Mouse (Mus musculus) ES-CJ7 (cell line): Measurements from ENCODE around the gene Rasgrp1.

Source experiments
- DNase-seq: peaks from one replicate; pipeline ENCODE4 v3.0.0; 2011; ENCODE audit warnings: low read depth, low spot score

Gene Rasgrp1

GRCm38 (mm10) chr2:117342547-117343239 is at the start of gene Rasgrp1:
TSS of gene Rasgrp1 (minus strand) at chr2:117343001.
- peak; percentile 22 for DNase-seq

DNA sequence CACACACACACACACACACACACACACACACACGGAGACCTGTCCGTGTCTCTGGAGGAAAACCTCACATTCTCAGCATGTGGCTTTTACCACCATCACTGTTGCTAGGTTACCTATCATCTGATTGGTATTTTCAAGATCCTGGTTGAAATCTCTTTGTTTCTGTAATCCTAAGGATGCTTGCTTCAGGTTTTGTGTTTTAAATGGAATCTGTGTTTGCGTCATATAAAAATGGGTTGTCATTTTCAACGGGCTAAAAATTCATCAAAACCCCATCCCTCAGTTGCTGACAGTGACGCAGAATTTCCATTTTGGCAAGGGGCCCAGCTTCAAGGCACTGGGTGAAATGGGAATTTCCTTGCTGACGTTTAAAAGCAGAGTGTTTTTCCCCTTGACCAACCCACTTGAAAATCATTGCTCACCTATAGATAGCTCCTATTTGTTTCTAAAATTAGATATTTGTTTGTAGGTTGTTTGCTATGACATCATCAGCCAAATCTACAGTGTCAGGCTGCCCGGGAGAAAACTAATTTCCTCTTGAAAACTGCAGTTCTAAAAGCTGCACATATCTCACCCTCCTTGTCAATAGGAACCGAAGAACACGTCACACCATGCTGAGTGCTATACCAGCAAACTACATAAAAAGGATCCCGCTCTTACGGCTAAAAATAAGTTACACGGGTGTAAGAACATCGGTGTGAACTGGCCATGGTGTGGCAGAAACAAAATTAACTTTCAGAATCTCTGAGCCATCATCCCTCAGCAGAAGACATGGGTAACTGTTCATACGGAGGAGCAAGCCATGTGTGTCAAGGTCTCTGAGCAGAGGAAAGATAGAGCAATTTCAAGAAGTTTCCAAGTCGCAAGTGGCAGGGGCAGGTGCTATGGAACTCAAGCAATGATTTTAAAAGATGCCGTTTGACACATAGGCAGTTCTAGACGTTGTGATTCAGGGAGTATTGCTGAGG is 47.4 kb upstream of the Rasgrp1 start:
- DNase-seq, result no peak

GRCm38 (mm10) chr2:117389460-117389859 is 46.7 kb upstream of the Rasgrp1 start:
- DNase-seq, result no peak

- DNase-seq, result no peak
Observed at GRCm38 (mm10) chr2:117388121-117388520, 45.3 kb upstream of the Rasgrp1 start.

GRCm38 (mm10) chr2:117386981-117387705 is 44.3 kb upstream of the Rasgrp1 start:
- DNase-seq, result no peak

- DNase-seq, result no peak
Observed at GRCm38 (mm10) chr2:117386036-117386590, 43.3 kb upstream of the Rasgrp1 start.

DNA sequence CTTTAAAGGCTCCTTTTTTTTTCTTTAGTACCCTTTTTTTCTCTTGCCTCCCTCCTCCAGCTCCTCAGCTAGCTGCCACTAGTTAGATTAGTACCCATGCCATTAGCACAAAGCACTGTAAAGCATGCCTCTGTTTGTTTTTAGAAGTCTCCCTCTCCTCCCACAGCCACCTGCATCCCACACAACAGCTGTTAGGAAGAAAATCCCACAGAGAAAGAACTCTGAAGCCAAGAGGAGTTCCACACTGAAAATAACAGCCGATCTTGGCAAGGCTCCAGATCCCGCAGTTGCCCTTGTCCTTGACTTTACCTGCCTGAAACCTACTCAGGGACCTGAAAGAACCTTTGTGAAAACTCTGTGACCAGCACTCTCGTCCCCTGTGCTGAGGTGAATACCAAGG is 38.5 kb upstream of the Rasgrp1 start:
- no peak for DNase-seq

DNA sequence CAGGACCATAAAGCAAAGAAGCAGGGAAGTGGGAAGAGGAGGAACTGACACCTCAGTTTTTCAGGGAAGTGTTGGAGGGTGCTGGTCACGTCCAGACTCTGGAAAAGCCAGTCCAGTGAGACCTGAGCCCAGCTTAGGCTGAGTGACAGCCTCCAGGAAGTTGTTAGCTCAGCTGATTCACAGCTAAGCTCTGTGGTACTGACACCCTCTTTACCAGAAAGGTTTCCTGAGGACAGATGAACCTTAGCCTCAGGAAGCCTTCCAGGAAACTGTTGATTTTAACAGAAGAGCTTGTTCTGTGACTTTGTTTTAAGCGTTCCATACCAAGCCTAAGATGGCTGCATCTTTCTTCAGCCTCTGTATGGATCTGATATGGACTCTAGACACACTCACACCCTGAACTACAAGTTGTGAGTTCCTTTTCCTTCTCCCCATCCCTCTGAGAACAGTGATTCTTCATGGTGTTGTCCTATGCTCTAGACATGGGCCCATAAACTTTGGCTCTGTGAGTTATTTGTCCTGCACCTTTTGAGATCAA is 31.6 kb upstream of the Rasgrp1 start:
- DNase-seq, result no peak

DNA sequence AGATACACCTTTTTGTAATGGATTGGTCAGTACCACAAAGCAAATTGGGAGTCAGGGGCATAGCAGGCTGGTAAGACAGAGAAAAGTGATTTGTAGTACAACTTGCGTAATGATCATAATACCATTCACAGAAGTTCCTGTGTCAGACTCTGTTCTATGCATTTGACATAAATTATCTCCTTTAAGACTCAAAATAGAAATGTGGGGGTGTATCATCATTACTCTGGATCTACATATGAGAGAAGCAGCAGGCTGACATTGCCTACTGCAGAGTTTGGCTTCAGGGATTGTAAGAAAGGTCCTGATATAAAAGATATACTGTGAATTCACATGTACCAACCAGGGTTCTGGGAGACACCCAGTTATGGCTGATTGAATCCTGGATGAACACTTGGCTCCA is 28.9 kb upstream of the Rasgrp1 start:
- DNase-seq, result no peak

DNA sequence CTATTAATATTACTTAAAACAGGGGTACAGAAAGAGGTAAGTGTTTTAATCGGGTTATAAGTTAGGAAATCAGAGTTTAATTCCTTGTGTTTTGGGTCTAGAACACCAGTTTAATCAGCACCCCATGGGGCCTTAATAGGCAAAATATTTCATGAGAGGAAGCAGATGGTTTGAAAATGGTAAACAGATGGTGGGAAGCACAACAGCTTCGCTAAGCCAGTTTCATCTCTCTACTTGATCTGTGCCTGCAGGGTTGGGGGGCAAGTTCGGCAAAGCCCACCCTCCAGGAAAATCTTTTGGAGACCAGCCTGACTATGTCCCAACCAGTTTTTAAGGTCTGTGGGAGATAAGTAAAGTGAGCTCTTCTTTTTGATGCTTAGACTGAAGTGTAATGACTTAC is 23.7 kb upstream of the Rasgrp1 start:
- DNase-seq, result no peak

- DNase-seq, result no peak
Observed at GRCm38 (mm10) chr2:117364056-117364455, 21.3 kb upstream of the Rasgrp1 start.

DNA sequence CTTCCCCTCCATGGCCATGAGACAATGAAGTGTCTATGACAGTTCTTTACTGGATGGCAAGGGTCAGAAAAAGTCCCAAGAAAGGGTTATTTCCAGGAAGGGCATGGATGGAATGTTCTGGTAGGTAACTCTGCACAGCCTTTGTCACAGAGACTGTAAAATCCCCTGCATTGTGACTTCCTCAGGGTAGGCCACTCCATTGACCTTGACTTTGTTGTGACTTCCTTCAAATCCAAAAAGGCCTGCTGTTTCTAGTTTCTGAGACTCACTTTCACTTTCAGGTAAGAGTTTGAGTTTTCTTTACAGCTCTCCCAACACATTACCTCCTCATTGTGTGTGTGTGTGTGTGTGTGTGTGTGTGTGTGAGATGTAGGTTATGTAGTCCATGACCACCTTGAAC is 15.1 kb upstream of the Rasgrp1 start:
- DNase-seq, result no peak

- DNase-seq, result no peak
Observed at GRCm38 (mm10) chr2:117352305-117353123, 9.7 kb upstream of the Rasgrp1 start.

DNA sequence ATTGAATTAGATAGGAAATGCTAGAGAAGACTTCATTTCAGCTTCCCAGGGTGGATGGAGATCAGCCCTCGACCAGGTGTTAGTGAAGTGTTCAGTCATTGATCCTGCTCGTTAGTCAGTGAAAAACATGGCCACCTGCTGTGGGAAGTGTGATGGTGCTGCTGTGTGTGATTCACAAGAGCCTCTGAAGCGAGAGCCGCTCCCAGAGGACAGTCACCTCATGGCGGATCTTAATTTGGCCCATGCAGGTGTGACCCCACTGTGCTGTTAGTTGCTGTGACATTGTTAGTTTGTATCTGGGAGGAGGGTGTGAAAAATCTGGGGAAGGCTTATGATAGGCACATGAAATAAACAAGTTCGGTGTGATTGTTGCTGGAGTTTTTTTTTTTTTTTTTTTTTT is 7.3 kb upstream of the Rasgrp1 start:
- DNase-seq, result peak; percentile 10

- peak; percentile 52 for DNase-seq
Observed at GRCm38 (mm10) chr2:117343240-117343624, 431 bp upstream of the Rasgrp1 start.

GRCm38 (mm10) chr2:117342090-117342546 is 683 bp downstream of the Rasgrp1 start:
- DNase-seq, result peak; percentile 62

GRCm38 (mm10) chr2:117338501-117338900 is 4.3 kb downstream of the Rasgrp1 start:
- DNase-seq, result peak; percentile 75

DNA sequence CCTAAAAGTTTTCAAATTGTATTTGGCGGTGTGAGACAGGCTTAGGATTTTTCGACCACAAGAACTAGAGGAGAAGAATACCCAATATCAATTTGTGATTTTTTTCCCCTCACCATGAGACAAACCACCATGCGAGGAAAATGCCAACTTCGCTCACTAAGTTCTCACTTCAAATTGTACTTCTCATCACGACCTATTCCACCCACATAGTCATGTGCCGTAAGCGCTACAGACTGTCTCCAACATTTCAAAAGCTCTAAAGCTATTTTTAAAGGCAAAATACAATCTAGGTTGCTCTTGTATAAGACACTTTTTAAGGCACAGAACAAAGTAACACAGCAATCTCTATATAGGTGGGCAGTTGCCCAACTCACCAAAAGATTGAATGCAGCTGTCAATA is 4.9 kb downstream of the Rasgrp1 start:
- no peak for DNase-seq

GRCm38 (mm10) chr2:117336946-117337665 is 5.7 kb downstream of the Rasgrp1 start:
- DNase-seq, result peak; percentile 82
